Mouse (Mus musculus) embryonic facial prominence, embryonic 14.5 days (tissue): ENCODE data around the gene Abcc9. TPM values are rescaled to one million over a fixed set of nuclear protein-coding genes. Genes with fewer than 3 reads are reported as not detected.
"Not testable (repeated sequence)": the region's sequence is repeated elsewhere in the genome, so short reads cannot be mapped to it uniquely, and the experiment has no call there.

Experiments used
- ATAC-seq: fragments of 200-750 bp; cut with Nextera tagmentation; 2 replicates; pipeline ENCODE4 v1.8.0; 2017; ENCODE audit warnings: low read depth, moderate number of reproducible peaks, moderate TSS enrichment
- DNase-seq: peaks from one replicate; pipeline ENCODE4 v3.0.0-alpha.2; 2015; ENCODE audit warnings: low spot score
- H3K27ac ChIP-seq: fragments of 300-500 bp; sonication (generic); replicated peaks from 2 replicates; pipeline ENCODE4 v1.5.1; 2014; ENCODE audit warnings: low read depth, mild to moderate bottlenecking, low read length, moderate library complexity
- H3K27me3 ChIP-seq: fragments of 300-500 bp; sonication (generic); replicated peaks from 2 replicates; pipeline ENCODE4 v1.6.1; 2014; ENCODE audit warnings: low read length; ENCODE audit not compliant: control insufficient read depth, insufficient read depth
- H3K36me3 ChIP-seq: fragments of 300-500 bp; sonication (generic); 2 replicates; pipeline ENCODE4 v1.6.1; 2014; ENCODE audit warnings: low read length, mixed read lengths; ENCODE audit not compliant: control insufficient read depth, insufficient read depth
- H3K4me1 ChIP-seq: fragments of 300-500 bp; sonication (generic); 2 replicates; pipeline ENCODE4 v1.6.1; 2014; ENCODE audit warnings: antibody characterized with exemption, low read length; ENCODE audit not compliant: control insufficient read depth, insufficient read depth
- H3K4me2 ChIP-seq: fragments of 300-500 bp; sonication (generic); 2 replicates; pipeline ENCODE4 v1.6.1; 2014; ENCODE audit warnings: low read depth, mild to moderate bottlenecking, low read length, moderate library complexity, mixed read lengths
- H3K4me3 ChIP-seq: fragments of 300-500 bp; sonication (generic); 2 replicates; pipeline ENCODE4 v1.5.1; 2014; ENCODE audit warnings: low read depth, mild to moderate bottlenecking, low read length
- H3K9ac ChIP-seq: fragments of 300-500 bp; sonication (generic); 2 replicates; pipeline ENCODE4 v1.6.1; 2014; ENCODE audit warnings: low read depth, mild to moderate bottlenecking, low read length, moderate library complexity, mixed read lengths
- H3K9me3 ChIP-seq: fragments of 300-500 bp; sonication (generic); 2 replicates; pipeline ENCODE4 v1.6.1; 2016; ENCODE audit warnings: low read length; ENCODE audit not compliant: control insufficient read depth
- WGBS: fragments of 180-500 bp; shearing (Covaris S2); extraction: QIAGEN DNeasy Blood & Tissue Kit; methylation state at CpG from one replicate; pipeline ENCODE4 v1.1.7; 2014; 5-methylcytosine and 5-hydroxymethylcytosine counted together
- polyA plus RNA-seq: library from polyadenylated mRNA; unstranded; fragments of >200 nt; fragmentation: Nextera tagmentation; extraction: Ambion mirVana; gene quantifications from 2 replicates; pipeline ENCODE4 v1.2.1, GENCODE M21; 2014

The Abcc9 gene
- polyA plus RNA-seq, 1 experiment from 2014 or later: 7.7 TPM

GRCm38 (mm10) chr6:142689673-142690072 is 12.4 kb downstream of the Abcc9 start:
- Histone ChIP-seq H3K27me3 (no peaks in the 10 kb centered on the region), H3K9me3 (no peaks in the 10 kb centered on the region), H3K4me2 (no peak overlapping the region), H3K36me3 (no peaks in the 10 kb centered on the region), H3K9ac (no peak overlapping the region), H3K27ac (no peak overlapping the region), H3K4me3 (no peak overlapping the region), H3K4me1 (no peaks in the 10 kb centered on the region)
- ATAC-seq (no peak), DNase-seq (no peak)
- 76% methylated on average over 11 of the region's 11 CpGs for WGBS

- no peak overlapping the region for H3K27ac ChIP-seq
- H3K4me1 ChIP-seq: no peaks in the 10 kb centered on the region
- no peak overlapping the region for H3K4me2 ChIP-seq
- ATAC-seq (no peak), DNase-seq (no peak)
- 66% methylated on average over 7 of the region's 7 CpGs for WGBS
- H3K9ac ChIP-seq: no peak overlapping the region
- no peak overlapping the region for H3K4me3 ChIP-seq
- H3K27me3 ChIP-seq: no peaks in the 10 kb centered on the region
- H3K9me3 ChIP-seq: no peaks in the 10 kb centered on the region
- H3K36me3 ChIP-seq: no peaks in the 10 kb centered on the region
Measured at GRCm38 (mm10) chr6:142682985-142683691, 19.0 kb downstream of the Abcc9 start.

GRCm38 (mm10) chr6:142670021-142670420 is 32.1 kb downstream of the Abcc9 start:
- Histone ChIP-seq H3K36me3 (no peaks in the 10 kb centered on the region), H3K27me3 (no peaks in the 10 kb centered on the region), H3K4me3 (no peak overlapping the region), H3K9me3 (0 out of 2 replicates have a peak, but pooled peaks cover 4% of the 10 kb centered on the region), H3K4me1 (no peaks in the 10 kb centered on the region), H3K9ac (no peak overlapping the region), H3K27ac (no peak overlapping the region), H3K4me2 (no peak overlapping the region)
- WGBS: 85% methylated on average over 2 of the region's 2 CpGs
- DNase-seq: no peak
- ATAC-seq: no peak

- H3K4me1 ChIP-seq: no peaks in the 10 kb centered on the region
- no peak overlapping the region for H3K4me2 ChIP-seq
- 94% methylated on average over 6 of the region's 6 CpGs for WGBS
- H3K9ac ChIP-seq: no peak overlapping the region
- 0 out of 2 replicates have a peak, but pooled peaks cover 4% of the 10 kb centered on the region for H3K9me3 ChIP-seq
- H3K36me3 ChIP-seq: no peaks in the 10 kb centered on the region
- DNase-seq (no peak), ATAC-seq (no peak)
- no peak overlapping the region for H3K27ac ChIP-seq
- no peak overlapping the region for H3K4me3 ChIP-seq
- no peaks in the 10 kb centered on the region for H3K27me3 ChIP-seq
Measured at GRCm38 (mm10) chr6:142669343-142669742, 32.8 kb downstream of the Abcc9 start.

GRCm38 (mm10) chr6:142668831-142669230 is 33.3 kb downstream of the Abcc9 start:
- H3K27me3 ChIP-seq: no peaks in the 10 kb centered on the region
- no peak overlapping the region for H3K4me2 ChIP-seq
- H3K27ac ChIP-seq: no peak overlapping the region
- no peak overlapping the region for H3K4me3 ChIP-seq
- ATAC-seq (no peak), DNase-seq (no peak)
- H3K36me3 ChIP-seq: no peaks in the 10 kb centered on the region
- H3K4me1 ChIP-seq: no peaks in the 10 kb centered on the region
- 0 out of 2 replicates have a peak, but pooled peaks cover 4% of the 10 kb centered on the region for H3K9me3 ChIP-seq
- H3K9ac ChIP-seq: no peak overlapping the region
- 88% methylated on average over 6 of the region's 6 CpGs for WGBS

GRCm38 (mm10) chr6:142668419-142668766 is 33.7 kb downstream of the Abcc9 start:
- no peak for ATAC-seq
- Histone ChIP-seq H3K36me3 (no peaks in the 10 kb centered on the region), H3K27me3 (no peaks in the 10 kb centered on the region), H3K9ac (no peak overlapping the region), H3K9me3 (0 out of 2 replicates have a peak, but pooled peaks cover 3% of the 10 kb centered on the region), H3K4me3 (no peak overlapping the region), H3K27ac (no peak overlapping the region), H3K4me2 (no peak overlapping the region), H3K4me1 (no peaks in the 10 kb centered on the region)
- no peak for DNase-seq
- 31% methylated on average over 1 of the region's 1 CpGs for WGBS

- DNase-seq (no peak), ATAC-seq (no peak)
- Histone ChIP-seq H3K4me2 (no peak overlapping the region), H3K4me1 (no peaks in the 10 kb centered on the region), H3K9me3 (no peaks in the 10 kb centered on the region), H3K9ac (no peak overlapping the region), H3K27me3 (no peaks in the 10 kb centered on the region), H3K27ac (no peak overlapping the region), H3K4me3 (no peak overlapping the region), H3K36me3 (no peaks in the 10 kb centered on the region)
- 79% methylated on average over 7 of the region's 7 CpGs for WGBS
Measured at GRCm38 (mm10) chr6:142667701-142668418, 34.3 kb downstream of the Abcc9 start.

GRCm38 (mm10) chr6:142662056-142662455 is 40.1 kb downstream of the Abcc9 start:
- not testable (repeated sequence) for H3K9me3 ChIP-seq, H3K36me3 ChIP-seq, H3K27ac ChIP-seq, ATAC-seq, H3K4me1 ChIP-seq, H3K4me3 ChIP-seq, H3K9ac ChIP-seq, H3K4me2 ChIP-seq, DNase-seq, H3K27me3 ChIP-seq
- 93% methylated on average over 3 of the region's 3 CpGs for WGBS

- WGBS: 62% methylated on average over 5 of the region's 5 CpGs
- no peak for DNase-seq
- H3K9me3 ChIP-seq: no peaks in the 10 kb centered on the region
Measured at GRCm38 (mm10) chr6:142659038-142659437, 43.1 kb downstream of the Abcc9 start.

More at GRCm38 (mm10) chr6:142659038-142659437, 43.1 kb downstream of the Abcc9 start:
- H3K4me1 ChIP-seq: no peaks in the 10 kb centered on the region
- H3K4me3 ChIP-seq: no peak overlapping the region
- no peak overlapping the region for H3K9ac ChIP-seq
- no peak overlapping the region for H3K27ac ChIP-seq
- no peaks in the 10 kb centered on the region for H3K27me3 ChIP-seq
- no peaks in the 10 kb centered on the region for H3K36me3 ChIP-seq
- no peak overlapping the region for H3K4me2 ChIP-seq
- no peak for ATAC-seq
